ENCODE assay signal across 24 mouse cellular contexts in the genomic region with DNA sequence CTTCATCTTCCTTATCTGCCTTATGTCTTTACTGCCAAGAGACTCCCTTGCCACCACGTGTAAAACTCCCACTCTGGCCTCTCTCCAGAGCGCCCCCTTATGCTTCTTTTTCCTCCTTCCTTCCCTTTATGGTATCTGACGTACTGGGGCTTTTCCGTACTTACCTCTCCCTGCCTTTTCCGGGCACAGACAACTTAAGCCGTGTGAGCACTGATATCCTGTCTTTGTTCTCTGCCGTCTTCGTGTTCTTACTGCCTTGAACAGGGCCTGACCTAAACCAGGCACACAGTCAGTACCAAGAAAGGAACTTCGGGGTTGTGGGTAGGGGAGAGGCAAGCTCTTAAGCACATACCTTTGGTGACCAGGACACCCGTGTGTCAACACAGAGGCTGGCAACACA. TPM values are rescaled to one million over a fixed set of nuclear protein-coding genes. Genes with fewer than 3 reads are reported as not detected.
DNase-seq lines count a peak whose midpoint lies in the region; ATAC-seq and TF ChIP-seq lines count a peak whose summit lies in the region.
"Had no signal": no experiment of that assay in that cellular context is flagged by ENCODE, and none has a peak within 500 bp of the region (broad histone marks: within the 10 kb centered on the region; RNA-seq: fewer than 3 reads in every experiment).

No protein-coding gene starts in this region.

- no peaks in the 10 kb centered on the region for H3K9me3 ChIP-seq in heart, embryonic 16.5 days (replicated peaks; ENCODE audit: control insufficient read depth, low read length)
- H3K9me3 ChIP-seq in heart, embryonic 10.5 days, result no peaks in the 10 kb centered on the region
- H3K9me3 ChIP-seq in kidney, postnatal 0 days (replicated peaks; ENCODE audit: low read length), result no peaks in the 10 kb centered on the region
- H3K9me3 ChIP-seq: forebrain, embryonic 10.5 days; forebrain, embryonic 13.5 days had no signal

- H3K27ac ChIP-seq in heart, embryonic 16.5 days (ENCODE audit: low read length), result peak overlapping the region; percentile 25; the same call in 1 of the 2 replicates
- no peak overlapping the region for H3K27ac ChIP-seq in heart, embryonic 10.5 days
- no peak overlapping the region for H3K27ac ChIP-seq in kidney, postnatal 0 days
- H3K27ac ChIP-seq: forebrain, embryonic 10.5 days; forebrain, embryonic 13.5 days; gastrocnemius, adult 2 months; hindbrain, embryonic 14.5 days; hindbrain, postnatal 0 days had no signal

- WGBS in heart, embryonic 16.5 days, result 44% methylated on average over 10 of the region's 10 CpGs
- 54% methylated on average over 10 of the region's 10 CpGs for WGBS in heart, embryonic 10.5 days
- WGBS in kidney, postnatal 0 days, result 68% methylated on average over 10 of the region's 10 CpGs

- H3K27me3 ChIP-seq in heart, embryonic 16.5 days (ENCODE audit: control insufficient read depth, insufficient read depth, low read length), result no peaks in the 10 kb centered on the region
- no peaks in the 10 kb centered on the region for H3K27me3 ChIP-seq in heart, embryonic 10.5 days (ENCODE audit: insufficient read depth, poor library complexity, severe bottlenecking)
- H3K27me3 ChIP-seq in kidney, postnatal 0 days (ENCODE audit: insufficient read depth, low read length), result no peaks in the 10 kb centered on the region
- H3K27me3 ChIP-seq: forebrain, embryonic 13.5 days had no signal

- DNase-seq in heart, embryonic 10.5 days (ENCODE audit: low spot score), result no peak
- peak; percentile 25 for DNase-seq in kidney, postnatal 0 days (ENCODE audit: low spot score)
- no peak for DNase-seq in kidney, postnatal 14 days
- DNase-seq in lung, postnatal 10 days, result peak; percentile 21
- DNase-seq in lung, adult 18-20 months, result no peak
- no peak for DNase-seq in right cerebral cortex, postnatal 25 days
- DNase-seq: adrenal gland, adult 2 months; adrenal gland, postnatal 14 days; cerebellum, adult 11-12 months; cerebellum, adult 9-10 months; cerebellum, postnatal 14 days; gastrocnemius, adult 2 months; gastrocnemius, postnatal 14 days; heart, adult 11 months; heart, postnatal 36 days had no signal

- TF ChIP-seq CTCF in kidney, postnatal 0 days (IDR thresholded peaks at IDR 0.05; ENCODE audit: low read depth), result no peak

- no peak overlapping the region for H3K9ac ChIP-seq in heart, embryonic 16.5 days (ENCODE audit: low read length)
- no peak overlapping the region for H3K9ac ChIP-seq in kidney, postnatal 0 days (ENCODE audit: low read depth, low read length)
- H3K9ac ChIP-seq: forebrain, embryonic 13.5 days; hindbrain, embryonic 14.5 days had no signal

- no peak overlapping the region for H3K4me3 ChIP-seq in heart, embryonic 16.5 days (ENCODE audit: low read length)
- no peak overlapping the region for H3K4me3 ChIP-seq in heart, embryonic 10.5 days
- no peak overlapping the region for H3K4me3 ChIP-seq in kidney, postnatal 0 days (replicated peaks; ENCODE audit: low read depth, low read length)
- H3K4me3 ChIP-seq: forebrain, embryonic 10.5 days; forebrain, embryonic 13.5 days; gastrocnemius, adult 2 months had no signal

- no peaks in the 10 kb centered on the region for H3K4me1 ChIP-seq in heart, embryonic 16.5 days (ENCODE audit: control insufficient read depth, insufficient read depth, low read length)
- peaks cover 7% of the 10 kb centered on the region; the same call in 1 of the 2 replicates for H3K4me1 ChIP-seq in heart, embryonic 10.5 days
- H3K4me1 ChIP-seq in kidney, postnatal 0 days (replicated peaks; ENCODE audit: insufficient read depth, low read length), result no peaks in the 10 kb centered on the region
- H3K4me1 ChIP-seq: forebrain, embryonic 10.5 days; forebrain, embryonic 13.5 days had no signal

- ATAC-seq in heart, embryonic 16.5 days (replicated peaks; ENCODE audit: extremely low read depth, insufficient read depth, low FRiP score), result peak; percentile 52; the same call in 1 of the 2 replicates
- no peak for ATAC-seq in kidney, postnatal 0 days (replicated peaks; ENCODE audit: low FRiP score, low read depth)
- 0 out of 2 replicates have a peak, but pooled peaks have one; percentile 33 for ATAC-seq in megakaryocyte-erythroid progenitor cell, adult 5-6 weeks (replicated peaks; ENCODE audit: low FRiP score, low TSS enrichment, poor library complexity, severe bottlenecking)
- ATAC-seq: CD4-positive, CD25-positive, alpha-beta regulatory T cell, adult 4 months; forebrain, embryonic 13.5 days; forebrain, embryonic 16.5 days; hindbrain, postnatal 0 days; inflammation-experienced regulatory T-cells, adult 6 months had no signal

- H3K4me2 ChIP-seq in heart, embryonic 16.5 days (ENCODE audit: low read depth, low read length), result no peak overlapping the region
- H3K4me2 ChIP-seq in kidney, postnatal 0 days (ENCODE audit: low read length), result no peak overlapping the region
- H3K4me2 ChIP-seq: forebrain, embryonic 13.5 days; hindbrain, embryonic 14.5 days had no signal

- H3K36me3 ChIP-seq in heart, embryonic 16.5 days (ENCODE audit: control insufficient read depth, insufficient read depth), result no peaks in the 10 kb centered on the region
- no peaks in the 10 kb centered on the region for H3K36me3 ChIP-seq in heart, embryonic 10.5 days
- no peaks in the 10 kb centered on the region for H3K36me3 ChIP-seq in kidney, postnatal 0 days (ENCODE audit: insufficient read depth, low read length)
- H3K36me3 ChIP-seq: forebrain, embryonic 10.5 days had no signal

RNA-seq across cellular contexts. Expression of a gene that starts 14.8 kb away (rescaled TPM):
- 138 and 166 TPM in 2 replicates for polyA plus RNA-seq in heart, embryonic 16.5 days (2015; fragmentation: Nextera tagmentation; extraction: Ambion mirVana)
- 205 and 222 TPM in 2 replicates for polyA plus RNA-seq in heart, embryonic 10.5 days (2016; fragmentation: Nextera tagmentation; extraction: Ambion mirVana)
- 189 TPM in 2 replicates for polyA plus RNA-seq in kidney, postnatal 0 days (2015; fragmentation: Nextera tagmentation; extraction: Ambion mirVana)
- total RNA-seq in megakaryocyte-erythroid progenitor cell, adult 5-6 weeks (2014; fragmentation: Nextera tagmentation), result 201 and 263 TPM in 2 replicates
- 192 and 204 TPM in 2 replicates for total RNA-seq in megakaryocyte-erythroid progenitor cell, adult 5-6 weeks (2017)

Comparison
In these comparisons a context has a peak if more than half of its experiments do, and no peak if none do; other contexts are left out.
1. DNase-seq: peak in kidney, postnatal 0 days (single experiment) and lung, postnatal 10 days (single experiment); none in heart, embryonic 10.5 days (single experiment), kidney, postnatal 14 days (single experiment), lung, adult 18-20 months (0 of 2) and right cerebral cortex, postnatal 25 days (single experiment).